Mouse (Mus musculus) cerebellum, adult 8-10 months (tissue): ENCODE measurements at regions not wholly inside any gene's neighbourhood (a gene's known extent, or its start where the extent isn't known, plus 50 kb on each side); places are given as distances from the start of the nearest gene placed in this dataset.

Experiments used
- DNase-seq: peaks from one replicate; pipeline ENCODE4 v3.0.0; 2022

- no peak for DNase-seq
These were observed 191.6 kb upstream of the Xrcc4 start for GRCm38 (mm10) chr13:90280976-90281375.

- no peak for DNase-seq
These were observed 190.5 kb upstream of the Xrcc4 start for GRCm38 (mm10) chr13:90279786-90280382.

- no peak for DNase-seq
These were observed 189.9 kb upstream of the Xrcc4 start for GRCm38 (mm10) chr13:90279355-90279754.

DNA sequence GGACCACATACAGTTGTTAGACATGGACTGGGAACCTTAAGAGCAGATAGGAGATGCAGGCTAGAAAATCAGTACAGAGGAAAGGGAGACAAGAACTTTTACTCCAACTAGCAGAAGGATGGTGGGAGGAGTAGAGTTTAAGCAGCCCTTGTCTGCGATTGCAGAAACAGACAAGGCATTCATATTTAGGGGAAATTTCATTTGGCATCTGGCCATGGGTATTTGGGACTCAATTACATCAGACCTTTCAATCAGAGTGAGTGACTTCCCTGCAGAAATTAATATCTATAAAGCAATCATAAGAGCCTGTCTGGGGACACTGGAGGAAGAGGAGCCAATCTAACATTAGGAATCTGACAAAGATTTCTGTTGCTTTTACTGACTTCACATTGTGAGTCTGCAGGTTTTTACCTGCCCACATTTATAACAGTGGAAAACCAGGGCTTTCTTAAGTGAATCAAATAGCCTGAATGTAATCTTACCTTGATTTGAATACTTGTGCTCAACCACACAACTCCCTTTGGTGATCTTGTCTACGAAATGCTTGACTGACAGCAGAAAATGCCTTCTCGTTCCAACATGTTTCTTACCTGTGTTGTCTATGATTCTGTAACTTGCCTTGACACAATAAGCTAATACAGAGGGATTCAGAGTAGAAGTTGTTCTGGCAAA lies 169.8 kb upstream of the Xrcc4 start:
- DNase-seq = no peak

DNA sequence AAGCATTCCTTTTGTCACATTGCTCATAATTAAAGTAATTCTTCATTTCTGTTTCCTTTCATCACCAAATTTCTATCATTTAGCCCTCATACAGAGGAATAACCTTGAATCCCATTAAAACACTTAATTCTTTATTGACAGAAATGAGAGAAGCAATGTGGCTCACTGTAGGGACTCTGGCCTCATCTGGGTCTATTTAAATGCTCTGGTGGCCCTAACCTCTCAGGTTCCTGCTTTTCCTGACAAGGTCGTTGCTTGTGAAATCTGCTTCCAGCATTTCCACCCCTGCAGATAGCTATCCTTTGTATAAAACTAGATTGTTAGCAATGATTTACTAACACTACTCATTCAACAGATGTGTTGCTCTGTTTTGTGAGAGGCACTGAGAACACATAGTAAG lies 163.6 kb upstream of the Xrcc4 start:
- DNase-seq = no peak

DNA sequence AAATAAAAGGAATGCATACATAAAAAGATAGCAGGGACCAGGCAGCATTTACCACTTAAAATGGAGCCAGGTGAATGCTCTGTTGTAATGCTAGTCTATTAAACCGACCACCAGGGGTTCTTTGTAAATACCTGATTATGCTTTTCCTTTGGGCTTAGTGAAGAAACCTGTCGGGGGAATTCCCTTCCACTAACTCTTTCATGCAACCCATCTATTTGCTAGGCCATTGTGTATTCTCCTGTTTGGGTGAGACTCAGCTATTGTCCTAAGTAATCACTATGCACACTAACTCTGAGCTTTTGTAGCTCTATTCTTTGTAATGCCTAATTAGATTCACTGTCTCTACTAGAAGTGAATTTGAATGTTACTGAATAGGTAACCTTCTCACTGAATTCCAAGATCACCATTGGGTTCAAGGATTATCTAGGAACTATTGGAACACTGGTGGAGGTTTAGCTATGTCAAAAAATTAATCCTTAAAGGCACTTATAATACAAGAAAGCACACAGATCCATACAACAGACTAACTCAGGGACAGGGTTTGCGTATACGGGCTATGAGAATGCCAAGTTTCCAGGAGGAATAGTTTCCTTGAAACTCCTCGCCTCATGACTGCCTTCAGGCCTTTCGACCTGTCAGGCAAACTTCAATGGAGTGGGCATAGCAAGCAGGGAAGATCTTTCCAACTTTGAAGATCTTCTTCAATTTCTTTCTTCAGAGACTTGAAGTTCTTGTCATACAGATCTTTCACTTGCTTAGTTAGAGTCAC lies 156.8 kb upstream of the Xrcc4 start:
- DNase-seq = no peak

DNA sequence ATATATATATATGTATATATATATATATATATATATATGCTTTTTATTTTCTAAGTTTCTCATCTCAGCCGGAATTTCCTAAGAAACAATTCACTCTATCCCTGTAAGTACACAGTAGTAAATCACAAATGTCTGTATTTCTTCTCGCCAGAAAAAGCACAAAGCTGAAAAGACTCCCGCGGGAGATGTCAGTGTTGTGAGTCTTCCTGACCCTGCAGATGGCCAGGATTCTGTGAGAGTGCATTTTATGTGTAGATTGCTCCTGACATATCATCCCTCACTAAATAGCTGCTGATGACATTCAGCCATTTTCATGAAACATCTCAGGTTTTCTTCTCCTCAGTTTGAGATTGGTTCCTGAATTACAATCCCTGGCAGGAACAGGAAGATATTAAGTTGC lies 148.9 kb upstream of the Xrcc4 start:
- no peak for DNase-seq

DNA sequence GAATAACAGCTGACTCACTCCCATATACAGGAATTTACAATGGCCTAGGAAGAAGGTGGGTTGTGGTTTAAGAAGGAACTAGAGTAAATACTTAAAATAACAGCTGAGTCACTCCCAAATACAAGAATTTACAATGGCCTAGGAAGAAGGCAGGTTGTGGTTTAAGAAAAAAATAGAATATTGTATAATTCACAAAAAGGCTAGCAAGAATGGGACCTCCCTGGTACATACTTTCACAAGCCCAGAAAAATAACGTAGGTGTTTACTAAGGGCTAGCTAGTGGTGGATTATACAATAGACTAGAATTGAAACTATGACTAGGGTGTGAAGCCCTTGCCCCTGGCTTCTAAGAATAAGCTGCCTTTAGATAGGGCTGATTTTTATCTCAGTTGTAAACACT lies 144.6 kb upstream of the Xrcc4 start:
- no peak for DNase-seq

GRCm38 (mm10) chr13:90233561-90233960 lies 144.2 kb upstream of the Xrcc4 start:
- DNase-seq = no peak

- DNase-seq = no peak
These were observed 139.7 kb upstream of the Xrcc4 start for GRCm38 (mm10) chr13:90229106-90229505.

GRCm38 (mm10) chr13:90226212-90226611 lies 136.8 kb upstream of the Xrcc4 start:
- DNase-seq = no peak

DNA sequence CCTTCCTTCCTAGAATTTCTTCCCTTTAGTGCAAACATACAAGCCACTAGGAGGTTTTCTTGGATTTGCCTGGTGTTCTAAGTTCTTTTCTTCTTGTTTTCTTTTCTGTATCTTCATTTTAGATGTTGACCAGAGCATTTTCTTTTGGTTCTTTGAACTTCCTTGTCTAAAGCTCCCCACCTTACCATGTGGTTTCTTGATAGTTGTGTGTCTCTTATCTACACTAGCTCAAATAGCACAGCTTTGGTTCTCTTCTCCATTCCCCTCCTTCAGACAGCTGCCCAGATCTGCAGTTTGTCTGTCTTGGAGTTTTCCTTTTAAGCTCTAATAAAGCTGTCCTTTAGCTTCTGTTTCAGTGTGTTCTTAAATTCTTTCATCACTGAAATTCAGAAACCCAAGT lies 123.0 kb upstream of the Xrcc4 start:
- DNase-seq = no peak

GRCm38 (mm10) chr13:90207875-90208274 lies 118.5 kb upstream of the Xrcc4 start:
- no peak for DNase-seq
